Mouse (Mus musculus): Measurements from ENCODE around the gene Stx18. TPM values are rescaled to one million over a fixed set of nuclear protein-coding genes. Genes with fewer than 3 reads are reported as not detected.

Gene Stx18
- polyA plus RNA-seq, 1 experiment from 2014 or later: 54.6 TPM

- H3K36me3 ChIP-seq: no peaks in the 10 kb centered on the region; the same call in 1 of the 2 replicates
- peak overlapping the region; percentile 76 for H3K9ac ChIP-seq
- no peaks in the 10 kb centered on the region for H3K9me3 ChIP-seq
- no peak overlapping the region for H3K27ac ChIP-seq
- H3K27me3 ChIP-seq: no peaks in the 10 kb centered on the region
- peak overlapping the region; percentile 84 for H3K4me2 ChIP-seq (replicated peaks)
- H3K4me1 ChIP-seq: peaks cover 16% of the 10 kb centered on the region; the same call in 1 of the 2 replicates
- WGBS: 24% methylated on average over 9 of the region's 9 CpGs
- H3K4me3 ChIP-seq: peak overlapping the region; percentile 70
- no peak for ATAC-seq (ENCODE audit: insufficient number of reproducible peaks, insufficient read depth, low FRiP score, low TSS enrichment)
These were observed 1.3 kb downstream of the Stx18 start for GRCm38 (mm10) chr5:38039796-38040195.

DNA sequence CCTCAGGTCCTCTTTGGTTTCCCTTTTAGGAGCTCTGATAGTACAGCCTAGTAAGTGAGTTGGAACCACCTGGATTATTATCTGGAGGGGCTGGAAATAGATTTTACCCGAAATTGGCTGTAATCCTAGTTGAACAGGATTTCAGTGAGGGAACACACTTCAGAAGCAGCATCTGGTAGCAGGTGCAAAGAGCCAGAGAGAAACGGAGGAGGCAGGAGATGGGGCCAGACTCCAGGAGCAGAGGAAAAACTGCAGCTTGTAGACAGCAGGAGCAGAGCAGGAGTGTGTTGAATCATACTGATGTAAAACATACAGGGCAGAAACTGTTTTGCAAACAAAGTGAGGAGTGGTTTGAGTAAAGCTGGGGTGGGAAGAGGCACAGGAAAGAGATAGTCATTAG, 6.4 kb downstream of the Stx18 start:
- ATAC-seq (ENCODE audit: insufficient number of reproducible peaks, insufficient read depth, low FRiP score, low TSS enrichment): no peak
- Histone ChIP-seq H3K27me3 (no peaks in the 10 kb centered on the region), H3K9me3 (no peaks in the 10 kb centered on the region), H3K4me3 (no peak overlapping the region), H3K36me3 (no peaks in the 10 kb centered on the region; the same call in 1 of the 2 replicates), H3K4me1 (peaks cover 15% of the 10 kb centered on the region), H3K4me2 (replicated peaks) (no peak overlapping the region), H3K27ac (no peak overlapping the region), H3K9ac (no peak overlapping the region)
- WGBS: 34% methylated on average over 2 of the region's 2 CpGs

GRCm38 (mm10) chr5:38048177-38048576, 9.6 kb downstream of the Stx18 start:
- H3K4me1 ChIP-seq: peaks cover 10% of the 10 kb centered on the region
- H3K4me2 ChIP-seq (replicated peaks): no peak overlapping the region
- no peak for ATAC-seq (ENCODE audit: insufficient number of reproducible peaks, insufficient read depth, low FRiP score, low TSS enrichment)

GRCm38 (mm10) chr5:38061051-38061450, 22.5 kb downstream of the Stx18 start:
- no peak overlapping the region for H3K4me3 ChIP-seq
- no peak for ATAC-seq (ENCODE audit: insufficient number of reproducible peaks, insufficient read depth, low FRiP score, low TSS enrichment)
- peak overlapping the region; percentile 66 for H3K27ac ChIP-seq
- no peaks in the 10 kb centered on the region for H3K27me3 ChIP-seq
- H3K4me2 ChIP-seq (replicated peaks): peak overlapping the region; percentile 22; the same call in 1 of the 2 replicates
- H3K9me3 ChIP-seq: no peaks in the 10 kb centered on the region
- 27% methylated on average over 2 of the region's 2 CpGs for WGBS
- H3K9ac ChIP-seq: no peak overlapping the region
- no peaks in the 10 kb centered on the region for H3K36me3 ChIP-seq
- H3K4me1 ChIP-seq: peaks cover 33% of the 10 kb centered on the region

More at GRCm38 (mm10) chr5:38048177-38048576, 9.6 kb downstream of the Stx18 start:
- H3K36me3 ChIP-seq: no peaks in the 10 kb centered on the region; the same call in 1 of the 2 replicates
- H3K27me3 ChIP-seq: no peaks in the 10 kb centered on the region
- 46% methylated on average over 3 of the region's 3 CpGs for WGBS
- no peak overlapping the region for H3K4me3 ChIP-seq
- no peak overlapping the region for H3K27ac ChIP-seq
- no peak overlapping the region for H3K9ac ChIP-seq
- no peaks in the 10 kb centered on the region for H3K9me3 ChIP-seq

DNA sequence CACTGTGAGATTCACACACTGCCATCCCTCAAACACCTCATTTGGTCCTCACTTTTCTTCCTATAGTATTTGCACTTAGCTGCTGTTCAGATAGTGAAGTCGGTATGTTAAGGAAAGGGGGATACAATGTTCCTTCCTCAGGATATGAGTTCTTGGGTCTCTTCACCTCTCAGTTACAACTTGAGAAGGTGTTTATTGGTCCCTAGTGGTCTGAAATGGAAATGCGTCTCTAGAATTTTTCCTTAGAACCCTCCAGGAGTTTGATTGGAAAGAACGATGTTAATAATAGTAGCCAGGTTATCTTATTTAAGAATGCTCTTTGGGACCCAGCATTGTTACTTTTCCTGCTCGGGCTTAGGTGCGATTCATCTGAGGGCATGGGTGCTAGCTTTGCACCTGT, 24.2 kb downstream of the Stx18 start:
- no peak for ATAC-seq (ENCODE audit: insufficient number of reproducible peaks, insufficient read depth, low FRiP score, low TSS enrichment)
- Histone ChIP-seq H3K27me3 (peaks cover 4% of the 10 kb centered on the region; the same call in 1 of the 2 replicates), H3K4me1 (peaks cover 42% of the 10 kb centered on the region), H3K36me3 (no peaks in the 10 kb centered on the region), H3K27ac (no peak overlapping the region), H3K4me3 (no peak overlapping the region), H3K9me3 (no peaks in the 10 kb centered on the region), H3K9ac (no peak overlapping the region), H3K4me2 (replicated peaks) (0 out of 2 replicates have a peak overlapping the region, but pooled peaks have one; percentile 2)
- WGBS: 22% methylated on average over 5 of the region's 5 CpGs

GRCm38 (mm10) chr5:38063339-38063738, 24.8 kb downstream of the Stx18 start:
- Histone ChIP-seq H3K4me1 (peaks cover 44% of the 10 kb centered on the region), H3K36me3 (no peaks in the 10 kb centered on the region), H3K4me3 (no peak overlapping the region), H3K4me2 (replicated peaks) (no peak overlapping the region), H3K9me3 (no peaks in the 10 kb centered on the region), H3K27ac (no peak overlapping the region), H3K27me3 (peaks cover 4% of the 10 kb centered on the region; the same call in 1 of the 2 replicates), H3K9ac (no peak overlapping the region)
- WGBS: 64% methylated on average over 5 of the region's 5 CpGs
- no peak for ATAC-seq (ENCODE audit: insufficient number of reproducible peaks, insufficient read depth, low FRiP score, low TSS enrichment)

- Histone ChIP-seq H3K4me1 (peaks cover 44% of the 10 kb centered on the region), H3K4me2 (replicated peaks) (no peak overlapping the region), H3K9me3 (no peaks in the 10 kb centered on the region), H3K36me3 (no peaks in the 10 kb centered on the region), H3K27ac (peak overlapping the region; percentile 61), H3K4me3 (no peak overlapping the region), H3K9ac (no peak overlapping the region), H3K27me3 (peaks cover 4% of the 10 kb centered on the region; the same call in 1 of the 2 replicates)
- no peak for ATAC-seq (ENCODE audit: insufficient number of reproducible peaks, insufficient read depth, low FRiP score, low TSS enrichment)
- 75% methylated on average over 4 of the region's 4 CpGs for WGBS
These were observed 25.6 kb downstream of the Stx18 start for GRCm38 (mm10) chr5:38064043-38064575.

DNA sequence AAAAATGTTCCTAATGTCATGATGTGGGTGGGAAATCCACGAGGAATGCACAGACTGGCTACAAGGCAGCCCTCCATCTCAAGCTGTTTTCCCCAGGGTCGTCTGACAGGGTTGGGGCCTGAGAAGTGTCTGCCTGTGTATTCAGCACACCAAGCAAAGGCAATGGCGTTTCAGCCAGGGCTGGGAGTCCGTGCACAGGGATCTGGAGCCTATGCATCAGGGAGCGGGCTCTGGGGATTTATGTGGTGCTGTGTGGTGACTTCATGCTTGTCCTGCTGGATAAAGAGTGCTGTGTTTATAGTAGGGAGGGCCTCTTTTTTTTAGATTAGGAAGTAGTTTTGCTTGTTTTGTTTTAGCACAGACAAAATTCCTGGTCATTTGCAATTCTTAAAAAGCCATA, 26.2 kb downstream of the Stx18 start:
- H3K4me1 ChIP-seq: peaks cover 44% of the 10 kb centered on the region
- peak overlapping the region; percentile 61 for H3K27ac ChIP-seq
- peaks cover 4% of the 10 kb centered on the region; the same call in 1 of the 2 replicates for H3K27me3 ChIP-seq
- no peak overlapping the region for H3K4me3 ChIP-seq
- no peak overlapping the region for H3K9ac ChIP-seq
- ATAC-seq (ENCODE audit: insufficient number of reproducible peaks, insufficient read depth, low FRiP score, low TSS enrichment): 0 out of 2 replicates have a peak, but pooled peaks have one; percentile 31
- no peaks in the 10 kb centered on the region for H3K36me3 ChIP-seq
- WGBS: 18% methylated on average over 5 of the region's 5 CpGs
- H3K9me3 ChIP-seq: no peaks in the 10 kb centered on the region
- no peak overlapping the region for H3K4me2 ChIP-seq (replicated peaks)

GRCm38 (mm10) chr5:38065454-38065853, 26.9 kb downstream of the Stx18 start:
- Histone ChIP-seq H3K27ac (peak overlapping the region; percentile 61), H3K36me3 (no peaks in the 10 kb centered on the region), H3K9me3 (no peaks in the 10 kb centered on the region), H3K4me3 (no peak overlapping the region), H3K4me1 (peaks cover 38% of the 10 kb centered on the region), H3K27me3 (peaks cover 4% of the 10 kb centered on the region; the same call in 1 of the 2 replicates), H3K4me2 (replicated peaks) (no peak overlapping the region), H3K9ac (no peak overlapping the region)
- 18% methylated on average over 2 of the region's 2 CpGs for WGBS
- peak; percentile 71 for ATAC-seq (ENCODE audit: insufficient number of reproducible peaks, insufficient read depth, low FRiP score, low TSS enrichment)

GRCm38 (mm10) chr5:38066606-38067005, 28.1 kb downstream of the Stx18 start:
- H3K4me2 ChIP-seq (replicated peaks): no peak overlapping the region
- WGBS: 84% methylated on average over 1 of the region's 1 CpGs
- no peak overlapping the region for H3K4me3 ChIP-seq
- no peaks in the 10 kb centered on the region for H3K36me3 ChIP-seq
- H3K27ac ChIP-seq: 0 out of 2 replicates have a peak overlapping the region, but pooled peaks have one; percentile 41
- H3K9me3 ChIP-seq: no peaks in the 10 kb centered on the region
- H3K27me3 ChIP-seq: peaks cover 4% of the 10 kb centered on the region; the same call in 1 of the 2 replicates
- no peak overlapping the region for H3K9ac ChIP-seq
- ATAC-seq (ENCODE audit: insufficient number of reproducible peaks, insufficient read depth, low FRiP score, low TSS enrichment): no peak
- H3K4me1 ChIP-seq: peaks cover 29% of the 10 kb centered on the region

- H3K4me3 ChIP-seq: no peak overlapping the region
- H3K4me2 ChIP-seq (replicated peaks): no peak overlapping the region
- WGBS: 51% methylated on average over 4 of the region's 4 CpGs
- peak overlapping the region; percentile 76; the same call in 1 of the 2 replicates for H3K27ac ChIP-seq
- H3K36me3 ChIP-seq: no peaks in the 10 kb centered on the region
- peaks cover 13% of the 10 kb centered on the region; the same call in 1 of the 2 replicates for H3K4me1 ChIP-seq
- ATAC-seq (ENCODE audit: insufficient number of reproducible peaks, insufficient read depth, low FRiP score, low TSS enrichment): no peak
- H3K27me3 ChIP-seq: no peaks in the 10 kb centered on the region
- H3K9me3 ChIP-seq: no peaks in the 10 kb centered on the region
- H3K9ac ChIP-seq: no peak overlapping the region
These were observed 37.8 kb downstream of the Stx18 start for GRCm38 (mm10) chr5:38076326-38076725.

- ATAC-seq (ENCODE audit: insufficient number of reproducible peaks, insufficient read depth, low FRiP score, low TSS enrichment): no peak
- H3K4me2 ChIP-seq (replicated peaks): no peak overlapping the region
- H3K36me3 ChIP-seq: no peaks in the 10 kb centered on the region
- no peaks in the 10 kb centered on the region for H3K9me3 ChIP-seq
- WGBS: 65% methylated on average over 3 of the region's 3 CpGs
- H3K4me1 ChIP-seq: peaks cover 22% of the 10 kb centered on the region; the same call in 1 of the 2 replicates
- H3K9ac ChIP-seq: no peak overlapping the region
- no peak overlapping the region for H3K27ac ChIP-seq
- no peaks in the 10 kb centered on the region for H3K27me3 ChIP-seq
- no peak overlapping the region for H3K4me3 ChIP-seq
These were observed 40.0 kb downstream of the Stx18 start for GRCm38 (mm10) chr5:38078575-38078974.
